ENCODE assay signal across 16 mouse cellular contexts in genomic region chr19:46890657-46891056, GRCm38 (mm10).
"Had no signal": no experiment of that assay in that cellular context is flagged by ENCODE, and none has a peak within 500 bp of the region (broad histone marks: within the 10 kb centered on the region; RNA-seq: fewer than 3 reads in every experiment).

No protein-coding gene starts in this region.

- H3K27ac ChIP-seq: midbrain, embryonic 10.5 days; midbrain, embryonic 12.5 days; neural tube, embryonic 13.5 days; neural tube, embryonic 15.5 days; stomach, embryonic 15.5 days; stomach, postnatal 0 days had no signal

- H3K27me3 ChIP-seq: midbrain, embryonic 12.5 days; neural tube, embryonic 13.5 days; neural tube, embryonic 15.5 days; stomach, embryonic 15.5 days had no signal

- H3K9ac ChIP-seq: lung, embryonic 14.5 days; midbrain, embryonic 12.5 days; neural tube, embryonic 13.5 days; neural tube, embryonic 15.5 days; stomach, embryonic 15.5 days had no signal

- DNase-seq: lung, adult 18-20 months; lung, embryonic 14.5 days; lung, postnatal 10 days; lung, postnatal 4 days; midbrain, embryonic 14.5 days; right cerebral cortex, postnatal 14 days; thymus, adult 2 months; thymus, postnatal 25 days; thymus, postnatal 4 days had no signal

- H3K4me3 ChIP-seq: midbrain, embryonic 10.5 days; midbrain, embryonic 12.5 days; myocyte; neural tube, embryonic 13.5 days; neural tube, embryonic 15.5 days; stomach, embryonic 15.5 days had no signal

- H3K9me3 ChIP-seq: midbrain, embryonic 10.5 days; midbrain, embryonic 12.5 days; neural tube, embryonic 13.5 days; neural tube, embryonic 15.5 days; stomach, embryonic 15.5 days had no signal

- H3K4me1 ChIP-seq: midbrain, embryonic 10.5 days; midbrain, embryonic 12.5 days; neural tube, embryonic 13.5 days; neural tube, embryonic 15.5 days; stomach, embryonic 15.5 days had no signal
